Mouse (Mus musculus): ENCODE results near the gene Srgap1.

Gene Srgap1

GRCm38 (mm10) chr10:122017063-122017462 is 30.1 kb downstream of the Srgap1 start:
- no peak for DNase-seq (ENCODE audit: low read depth, low spot score)

DNA sequence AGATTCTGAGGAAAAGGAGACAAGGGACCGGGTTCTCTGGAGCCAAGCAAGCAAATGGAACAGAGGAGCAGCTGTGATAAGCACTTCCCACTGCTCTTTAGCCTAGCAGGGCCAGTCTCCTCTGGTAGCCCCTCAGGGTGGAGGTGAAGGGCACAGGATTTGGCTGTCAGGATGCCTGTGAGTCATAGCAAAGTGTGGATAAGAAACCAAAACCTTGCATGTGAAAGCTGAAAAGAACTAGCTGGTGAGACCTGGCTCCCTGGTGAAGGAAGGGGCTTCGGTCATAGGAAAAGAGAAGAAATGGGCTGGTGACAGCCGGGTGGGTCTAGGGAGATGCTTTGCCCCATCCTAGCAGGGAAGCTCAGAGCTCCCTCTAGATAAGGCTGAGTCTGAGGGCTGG is 30.5 kb downstream of the Srgap1 start:
- DNase-seq (ENCODE audit: low read depth, low spot score): no peak

DNA sequence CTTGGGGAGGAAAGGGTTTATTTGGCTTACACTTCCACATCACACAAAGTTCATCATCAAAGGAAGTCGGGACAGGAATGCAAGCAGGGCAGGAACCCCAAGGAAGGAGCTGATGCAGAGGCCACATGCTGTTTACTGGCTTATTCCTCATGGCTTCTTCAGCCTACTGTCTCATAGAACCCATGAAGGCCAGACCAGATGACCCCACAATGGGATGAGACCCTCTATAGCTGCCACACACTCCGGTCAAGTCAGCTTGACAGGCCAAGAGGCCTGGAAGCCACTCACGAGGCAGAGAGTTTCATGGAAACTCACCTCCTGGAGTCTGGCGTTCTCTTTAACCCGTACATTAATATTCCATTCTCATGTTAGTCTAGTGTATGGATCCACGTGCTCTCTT is 34.8 kb downstream of the Srgap1 start:
- no peak for DNase-seq (ENCODE audit: low read depth, low spot score)

DNA sequence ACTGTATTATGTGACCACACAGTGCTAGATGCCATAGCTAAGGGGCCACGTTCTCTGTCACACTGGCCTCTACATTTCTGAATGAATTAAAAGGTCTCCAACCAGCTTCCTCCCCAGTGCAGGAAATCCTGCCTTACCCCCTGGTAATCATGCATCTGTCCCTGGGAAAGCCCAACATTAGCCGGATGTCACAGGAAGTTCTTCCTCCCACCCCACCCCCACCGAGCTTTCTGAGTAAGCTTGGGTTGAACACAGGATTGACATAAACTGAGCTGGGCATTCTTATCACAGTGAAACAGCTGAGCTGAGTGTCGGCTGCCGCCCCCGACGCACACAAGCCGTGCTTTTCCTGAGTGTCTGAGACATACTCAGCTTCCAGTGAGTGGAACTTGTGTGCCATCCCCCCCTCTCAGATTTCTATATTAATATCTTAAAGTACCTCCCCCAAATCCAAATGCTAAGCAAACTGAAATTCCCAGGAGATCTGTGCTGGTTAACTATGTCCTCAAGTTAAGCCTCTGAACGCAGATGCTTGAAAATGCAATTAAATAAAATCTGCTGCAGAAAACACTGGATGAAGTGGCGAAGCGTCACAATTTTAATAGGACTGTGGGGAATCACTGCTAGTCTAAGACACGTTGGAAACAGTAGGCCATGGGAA is 38.3 kb downstream of the Srgap1 start:
- DNase-seq (ENCODE audit: low read depth, low spot score): no peak

GRCm38 (mm10) chr10:122008370-122008730 is 38.8 kb downstream of the Srgap1 start:
- DNase-seq (ENCODE audit: low read depth, low spot score): no peak

GRCm38 (mm10) chr10:122006606-122007005 is 40.5 kb downstream of the Srgap1 start:
- DNase-seq (ENCODE audit: low read depth, low spot score): no peak

- no peak for DNase-seq (ENCODE audit: low read depth, low spot score)
Observed at GRCm38 (mm10) chr10:122006151-122006550, 41.0 kb downstream of the Srgap1 start.

DNA sequence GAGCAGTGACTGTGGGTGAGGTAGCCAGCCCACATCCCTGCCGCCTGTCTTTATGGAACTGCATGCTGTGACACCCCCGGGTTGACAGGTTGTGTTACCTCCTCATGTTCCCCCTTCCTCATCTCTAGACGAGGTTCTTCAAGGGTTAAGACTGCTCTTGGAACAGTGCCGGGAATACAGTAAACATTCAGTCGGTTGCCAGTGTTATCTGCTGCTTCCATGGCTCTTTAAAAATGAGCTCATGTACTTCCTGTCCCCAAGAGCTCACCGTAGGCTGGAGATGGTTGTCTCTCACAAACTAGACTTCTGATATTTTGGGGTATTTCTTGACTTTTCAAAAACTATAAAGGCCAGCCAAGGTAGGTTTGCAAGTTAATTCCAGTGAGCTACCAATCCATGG is 41.6 kb downstream of the Srgap1 start:
- no peak for DNase-seq (ENCODE audit: low read depth, low spot score)

GRCm38 (mm10) chr10:122002930-122003329 is 44.2 kb downstream of the Srgap1 start:
- DNase-seq (ENCODE audit: low read depth, low spot score): no peak

GRCm38 (mm10) chr10:121998806-121999205 is 48.3 kb downstream of the Srgap1 start:
- no peak for DNase-seq (ENCODE audit: low read depth, low spot score)

- no peak for DNase-seq (ENCODE audit: low read depth, low spot score)
Observed at GRCm38 (mm10) chr10:121996500-121996899, 50.6 kb downstream of the Srgap1 start.

DNA sequence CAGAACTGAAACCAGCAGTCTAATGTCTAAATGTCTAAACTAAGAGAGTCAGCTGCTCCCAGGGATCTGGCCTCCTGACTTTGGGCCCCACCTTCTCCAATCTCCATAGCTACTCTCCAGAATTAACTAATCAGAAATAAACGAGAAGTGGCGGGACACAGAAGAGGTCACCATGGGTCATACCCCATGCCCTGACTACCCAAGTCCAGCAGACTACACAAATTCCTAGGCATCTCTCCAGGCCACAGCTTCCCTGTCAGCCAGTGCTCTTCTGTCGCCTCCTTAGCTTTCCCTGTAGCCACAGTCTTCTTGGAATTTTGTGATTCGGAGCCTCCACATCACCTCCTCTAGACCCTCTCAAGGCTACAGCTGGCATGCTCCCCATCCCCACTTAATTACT is 51.7 kb downstream of the Srgap1 start:
- no peak for DNase-seq (ENCODE audit: low read depth, low spot score)

- DNase-seq (ENCODE audit: low read depth, low spot score): no peak
Observed at GRCm38 (mm10) chr10:121994660-121995059, 52.5 kb downstream of the Srgap1 start.

DNA sequence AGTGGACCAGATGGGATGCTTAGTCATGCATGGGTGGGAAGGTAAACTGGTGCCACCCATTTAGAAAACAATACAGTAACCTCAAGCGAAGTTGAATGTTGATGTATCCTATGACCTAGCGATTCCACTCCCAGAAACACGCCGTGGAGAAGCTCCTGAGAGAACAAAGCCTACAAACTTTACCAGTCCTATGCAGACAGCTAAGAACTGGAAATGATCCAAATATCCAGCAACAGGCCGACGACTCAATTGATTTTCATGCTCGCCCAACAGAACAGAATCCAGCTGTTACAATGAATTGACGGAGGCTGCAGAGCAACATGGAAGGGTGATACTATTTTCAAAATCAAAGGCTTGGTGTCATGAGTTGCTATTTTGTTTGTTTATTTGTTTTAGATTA is 54.5 kb downstream of the Srgap1 start:
- DNase-seq (ENCODE audit: low read depth, low spot score): no peak

DNA sequence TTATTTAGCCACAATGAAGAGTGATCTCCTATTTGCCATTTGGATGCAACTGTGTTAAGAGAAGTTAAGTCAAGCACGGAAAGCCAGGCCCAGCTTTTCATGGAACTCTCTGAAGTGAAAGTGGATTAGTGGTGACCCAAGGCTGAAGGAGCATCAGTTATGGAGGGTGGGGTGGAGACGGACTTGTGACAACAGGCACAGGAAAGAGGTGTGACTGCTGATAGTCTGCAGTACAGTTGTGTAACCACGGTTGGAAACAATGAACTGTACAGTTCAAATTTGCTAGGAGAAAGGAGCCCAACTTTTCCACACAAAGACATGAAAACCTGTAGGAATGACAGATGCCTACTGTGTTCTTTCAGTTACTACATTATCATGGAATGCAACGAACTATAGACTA is 60.1 kb downstream of the Srgap1 start:
- no peak for DNase-seq (ENCODE audit: low read depth, low spot score)

DNA sequence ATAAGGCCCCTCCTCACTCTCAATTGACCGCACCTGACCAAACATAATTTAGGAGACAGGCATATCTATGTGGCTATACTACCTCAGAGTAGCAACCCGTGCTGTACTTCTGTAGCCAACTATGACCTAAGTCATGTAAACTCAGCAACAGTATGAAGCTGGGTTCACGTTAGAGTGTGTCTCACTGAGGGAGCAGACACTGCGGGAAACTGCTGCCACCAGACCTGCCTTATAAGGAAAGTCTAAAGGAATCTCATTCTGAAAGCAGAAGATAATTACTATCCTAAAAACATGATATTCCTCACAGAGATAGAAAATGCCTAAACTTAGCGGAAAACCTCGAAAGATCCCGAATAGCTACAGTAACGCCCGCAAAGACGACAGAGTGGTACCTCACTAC is 62.2 kb downstream of the Srgap1 start:
- no peak for DNase-seq (ENCODE audit: low read depth, low spot score)

- DNase-seq (ENCODE audit: low read depth, low spot score): no peak
Observed at GRCm38 (mm10) chr10:121983993-121984610, 63.0 kb downstream of the Srgap1 start.

DNA sequence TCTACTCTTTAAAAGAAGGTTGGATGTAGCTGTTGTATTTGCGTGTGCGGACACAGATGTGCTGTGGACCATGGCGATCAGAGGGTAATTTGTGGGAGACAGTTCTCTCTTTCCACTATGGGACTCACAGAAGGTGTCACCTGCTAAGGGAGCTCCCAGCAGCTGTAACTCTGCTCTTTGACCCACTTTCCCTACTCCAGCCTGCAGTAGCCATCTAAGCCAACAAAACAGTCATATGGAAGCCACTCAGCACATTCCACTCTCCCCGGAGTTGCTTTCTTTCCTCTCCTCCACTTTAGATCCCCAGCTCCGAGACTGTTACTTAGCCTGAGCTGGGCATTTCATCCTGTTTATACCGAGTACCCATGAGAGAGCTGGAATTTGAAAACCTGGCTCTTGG is 71.8 kb downstream of the Srgap1 start:
- no peak for DNase-seq (ENCODE audit: low read depth, low spot score)

GRCm38 (mm10) chr10:121974591-121974990 is 72.5 kb downstream of the Srgap1 start:
- no peak for DNase-seq (ENCODE audit: low read depth, low spot score)

DNA sequence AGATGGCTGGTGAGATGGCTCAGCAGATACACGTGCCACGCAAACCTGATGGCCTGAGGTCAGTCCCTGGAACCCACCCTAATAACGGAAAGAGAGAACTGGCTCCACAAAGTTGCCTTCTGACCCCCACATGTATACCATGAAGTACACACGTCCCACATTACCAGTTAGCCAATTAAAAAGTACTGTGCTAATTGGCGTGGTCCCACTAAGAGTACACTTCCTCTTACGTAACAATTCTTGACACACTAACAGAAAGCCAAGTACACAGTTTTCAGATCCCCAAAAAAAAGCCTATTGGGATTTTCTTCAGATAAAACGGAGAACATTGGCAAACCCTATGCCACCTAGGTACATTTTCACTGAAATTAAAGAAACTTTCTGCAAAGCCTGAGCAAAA is 73.8 kb downstream of the Srgap1 start:
- DNase-seq (ENCODE audit: low read depth, low spot score): no peak

- no peak for DNase-seq (ENCODE audit: low read depth, low spot score)
Observed at GRCm38 (mm10) chr10:121972249-121972892, 74.7 kb downstream of the Srgap1 start.

DNA sequence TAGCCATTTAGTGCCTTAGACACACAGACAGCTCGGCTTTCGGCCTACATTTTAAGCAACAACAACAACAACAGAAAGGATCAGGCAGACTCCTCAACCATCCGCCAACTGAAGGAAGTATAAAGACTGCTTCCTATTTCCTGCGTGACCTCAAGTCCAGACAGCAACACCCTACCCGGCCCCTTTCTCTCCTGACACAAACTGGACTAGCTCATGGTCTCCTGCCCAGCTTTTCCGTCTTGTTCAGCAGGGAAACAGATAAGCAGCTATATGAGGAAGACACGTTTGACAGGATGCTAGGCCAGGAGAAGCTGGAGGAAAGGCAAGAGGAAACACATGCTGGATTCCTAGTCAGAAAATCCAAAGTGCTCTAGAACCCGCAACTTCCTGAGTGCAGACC is 75.5 kb downstream of the Srgap1 start:
- DNase-seq (ENCODE audit: low read depth, low spot score): no peak

DNA sequence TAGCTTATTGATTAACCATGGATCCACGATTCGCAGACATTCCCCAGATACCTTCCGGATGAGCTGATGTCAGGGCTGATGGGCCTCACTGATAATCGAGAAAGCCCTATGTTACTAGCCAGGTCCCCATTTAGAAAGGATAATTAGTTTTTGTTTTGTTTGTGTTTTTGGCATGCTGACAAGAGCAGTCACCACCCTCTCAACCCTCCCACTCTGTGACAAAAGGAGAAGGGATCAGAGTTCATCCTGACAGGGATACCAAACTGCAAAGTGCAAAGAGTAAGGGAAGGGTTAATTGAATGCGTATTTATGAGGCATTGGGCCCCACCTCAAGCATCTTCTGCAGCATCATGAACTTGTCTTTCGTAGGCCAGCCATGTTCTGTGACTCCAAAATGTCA is 76.2 kb downstream of the Srgap1 start:
- no peak for DNase-seq (ENCODE audit: low read depth, low spot score)

Data from retina, postnatal 7 days (tissue).